Mouse (Mus musculus): ENCODE measurements around the gene Actc1.

Gene Actc1

GRCm38 (mm10) chr2:114052696-114053598 is at the start of gene Actc1:
Gene Actc1 (minus strand): TSS chr2:114053548.
- DNase-seq (ENCODE audit: low read depth), result no peak

GRCm38 (mm10) chr2:114102471-114102870 is 49.1 kb upstream of the Actc1 start:
- no peak for DNase-seq (ENCODE audit: low read depth)

- DNase-seq (ENCODE audit: low read depth), result no peak
Measured at GRCm38 (mm10) chr2:114100834-114101233, 47.5 kb upstream of the Actc1 start.

- DNase-seq (ENCODE audit: low read depth), result no peak
Measured at GRCm38 (mm10) chr2:114099816-114100215, 46.5 kb upstream of the Actc1 start.

- no peak for DNase-seq (ENCODE audit: low read depth)
Measured at GRCm38 (mm10) chr2:114099109-114099508, 45.8 kb upstream of the Actc1 start.

GRCm38 (mm10) chr2:114097627-114098026 is 44.3 kb upstream of the Actc1 start:
- peak; percentile 30 for DNase-seq (ENCODE audit: low read depth)

GRCm38 (mm10) chr2:114096570-114096969 is 43.2 kb upstream of the Actc1 start:
- no peak for DNase-seq (ENCODE audit: low read depth)

- no peak for DNase-seq (ENCODE audit: low read depth)
Measured at GRCm38 (mm10) chr2:114095348-114095747, 42.0 kb upstream of the Actc1 start.

- no peak for DNase-seq (ENCODE audit: low read depth)
Measured at GRCm38 (mm10) chr2:114094696-114095095, 41.3 kb upstream of the Actc1 start.

- DNase-seq (ENCODE audit: low read depth), result no peak
Measured at GRCm38 (mm10) chr2:114093577-114093976, 40.2 kb upstream of the Actc1 start.

GRCm38 (mm10) chr2:114089862-114090261 is 36.5 kb upstream of the Actc1 start:
- DNase-seq (ENCODE audit: low read depth), result no peak

- no peak for DNase-seq (ENCODE audit: low read depth)
Measured at GRCm38 (mm10) chr2:114087271-114087670, 33.9 kb upstream of the Actc1 start.

GRCm38 (mm10) chr2:114071876-114072275 is 18.5 kb upstream of the Actc1 start:
- DNase-seq (ENCODE audit: low read depth), result no peak

- no peak for DNase-seq (ENCODE audit: low read depth)
Measured at GRCm38 (mm10) chr2:114066226-114066625, 12.9 kb upstream of the Actc1 start.

- no peak for DNase-seq (ENCODE audit: low read depth)
Measured at GRCm38 (mm10) chr2:114064004-114064403, 10.7 kb upstream of the Actc1 start.

GRCm38 (mm10) chr2:114060071-114060591 is 6.8 kb upstream of the Actc1 start:
- no peak for DNase-seq (ENCODE audit: low read depth)

- DNase-seq (ENCODE audit: low read depth), result no peak
Measured at GRCm38 (mm10) chr2:114059608-114060007, 6.3 kb upstream of the Actc1 start.

GRCm38 (mm10) chr2:114058226-114058796 is 5.0 kb upstream of the Actc1 start:
- DNase-seq (ENCODE audit: low read depth), result no peak

- no peak for DNase-seq (ENCODE audit: low read depth)
Measured at GRCm38 (mm10) chr2:114057303-114057853, 4.0 kb upstream of the Actc1 start.

GRCm38 (mm10) chr2:114054129-114054528 is 781 bp upstream of the Actc1 start:
- no peak for DNase-seq (ENCODE audit: low read depth)

- no peak for DNase-seq (ENCODE audit: low read depth)
Measured at GRCm38 (mm10) chr2:114051871-114052241, 1.5 kb downstream of the Actc1 start.

- no peak for DNase-seq (ENCODE audit: low read depth)
Measured at GRCm38 (mm10) chr2:114051111-114051870, 2.1 kb downstream of the Actc1 start.

Data from c-Kit-positive CD71-positive TER-119-negative erythroid progenitor cells, embryonic 14.5 days (primary cell).